Mouse (Mus musculus) C2C12 (cell line): ENCODE results near the gene Ccser1. TPM values are rescaled to one million over a fixed set of nuclear protein-coding genes. Genes with fewer than 3 reads are reported as not detected.

Source experiments
- H3K27me3 ChIP-seq: one replicate; pipeline ENCODE4 v1.6.1; 2011; ENCODE audit not compliant: control insufficient read depth, insufficient read depth, insufficient read length
- H3K36me3 ChIP-seq: one replicate; pipeline ENCODE4 v1.6.1; 2011; ENCODE audit not compliant: control insufficient read depth, insufficient read depth
- H3K4me3 ChIP-seq: one replicate; pipeline ENCODE4 v1.5.1; 2011; ENCODE audit warnings: mild to moderate bottlenecking, control low read depth; ENCODE audit not compliant: poor library complexity, insufficient read depth, severe bottlenecking
- H3K79me2 ChIP-seq: one replicate; pipeline ENCODE4 v1.6.1; 2011; ENCODE audit not compliant: control insufficient read depth, insufficient read depth
- H3K79me3 ChIP-seq: one replicate; pipeline ENCODE4 v1.6.1; 2011; ENCODE audit warnings: low read depth, control low read depth
- H3ac ChIP-seq: one replicate; pipeline ENCODE3; 2011; ENCODE audit warnings: low read depth; ENCODE audit not compliant: control insufficient read depth, insufficient read length
- CEBPB ChIP-seq: IDR thresholded peaks from one replicate; pipeline ENCODE4 v1.6.1; 2011; ENCODE audit warnings: low read depth, mild to moderate bottlenecking, control low read depth, moderate library complexity
- CTCF ChIP-seq: IDR thresholded peaks from one replicate; pipeline ENCODE4 v1.5.1; 2011; ENCODE audit not compliant: control insufficient read depth, insufficient read depth, insufficient read length
- FOSL1 ChIP-seq: IDR thresholded peaks from one replicate; pipeline ENCODE4 v1.8.0; 2011; ENCODE audit warnings: mild to moderate bottlenecking, low read length; ENCODE audit not compliant: poor library complexity, insufficient read depth, severe bottlenecking
- MAX ChIP-seq: IDR thresholded peaks from one replicate; pipeline ENCODE4 v1.6.1; 2011; ENCODE audit warnings: mild to moderate bottlenecking, control low read depth
- MYOD1 ChIP-seq: IDR thresholded peaks from one replicate; pipeline ENCODE4 v1.6.1; 2011; ENCODE audit warnings: low read depth; ENCODE audit not compliant: control insufficient read depth, insufficient read length
- MYOG ChIP-seq: IDR thresholded peaks from one replicate; pipeline ENCODE4 v1.6.1; 2011; ENCODE audit not compliant: control insufficient read depth, insufficient read length; ENCODE audit errors: extremely low read depth
- USF1 ChIP-seq: IDR thresholded peaks from one replicate; pipeline ENCODE4 v1.6.1; 2011; ENCODE audit warnings: low read depth, mild to moderate bottlenecking, control low read depth, moderate library complexity
- polyA plus RNA-seq: library from polyadenylated mRNA; unstranded; fragments of >200 nt; fragmentation: generic; extraction: Trizol; gene quantifications from one replicate; pipeline ENCODE4 v1.2.1, GENCODE M21; 2012; ENCODE audit warnings: missing spikeins

The Ccser1 gene
- polyA plus RNA-seq, 1 experiment = 0.68 TPM

GRCm38 (mm10) chr6:62281256-62281655 lies 1101.1 kb downstream of the Ccser1 start:
- no peak for TF ChIP-seq MYOD1
- TF ChIP-seq MYOG = no peak
- no peak for TF ChIP-seq CEBPB
- H3K27me3 ChIP-seq = no peaks in the 10 kb centered on the region
- no peak overlapping the region for H3ac ChIP-seq

GRCm38 (mm10) chr6:62301576-62302312 lies 1121.6 kb downstream of the Ccser1 start:
- TF ChIP-seq CEBPB (no peak), MAX (no peak), MYOD1 (no peak), USF1 (no peak), MYOG (no peak), CTCF (no peak), FOSL1 (no peak)
- Histone ChIP-seq H3K79me2 (no peaks in the 10 kb centered on the region), H3K27me3 (no peaks in the 10 kb centered on the region)

More at GRCm38 (mm10) chr6:62281256-62281655, 1101.1 kb downstream of the Ccser1 start:
- Histone ChIP-seq H3K4me3 (no peak overlapping the region), H3K36me3 (no peaks in the 10 kb centered on the region), H3K79me3 (no peaks in the 10 kb centered on the region), H3K79me2 (no peaks in the 10 kb centered on the region)

GRCm38 (mm10) chr6:62318627-62319026 lies 1138.5 kb downstream of the Ccser1 start:
- H3K79me2 ChIP-seq = no peaks in the 10 kb centered on the region
- TF ChIP-seq MYOG = no peak
- TF ChIP-seq MAX = no peak
- TF ChIP-seq FOSL1 = no peak
- no peak for TF ChIP-seq CEBPB
- TF ChIP-seq MYOD1 = no peak
- no peak for TF ChIP-seq CTCF
- TF ChIP-seq USF1 = no peak
- H3K27me3 ChIP-seq = no peaks in the 10 kb centered on the region
- H3K4me3 ChIP-seq = no peak overlapping the region
- no peak overlapping the region for H3ac ChIP-seq
- H3K36me3 ChIP-seq = no peaks in the 10 kb centered on the region
- H3K79me3 ChIP-seq = no peaks in the 10 kb centered on the region

More at GRCm38 (mm10) chr6:62301576-62302312, 1121.6 kb downstream of the Ccser1 start:
- Histone ChIP-seq H3K79me3 (no peaks in the 10 kb centered on the region), H3K4me3 (no peak overlapping the region), H3ac (no peak overlapping the region), H3K36me3 (no peaks in the 10 kb centered on the region)

- Histone ChIP-seq H3K4me3 (no peak overlapping the region), H3K79me2 (no peaks in the 10 kb centered on the region), H3K79me3 (no peaks in the 10 kb centered on the region), H3K36me3 (no peaks in the 10 kb centered on the region), H3ac (no peak overlapping the region), H3K27me3 (no peaks in the 10 kb centered on the region)
- TF ChIP-seq CEBPB (no peak), MYOD1 (no peak), MAX (no peak), FOSL1 (no peak), CTCF (no peak), MYOG (no peak), USF1 (no peak)
Observed at GRCm38 (mm10) chr6:62340319-62340718, 1160.2 kb downstream of the Ccser1 start.

- Histone ChIP-seq H3K4me3 (no peak overlapping the region), H3K79me2 (no peaks in the 10 kb centered on the region), H3K79me3 (no peaks in the 10 kb centered on the region), H3K36me3 (no peaks in the 10 kb centered on the region), H3ac (no peak overlapping the region), H3K27me3 (no peaks in the 10 kb centered on the region)
- TF ChIP-seq FOSL1 = no peak
- no peak for TF ChIP-seq MAX
- TF ChIP-seq MYOD1 = no peak
- TF ChIP-seq MYOG = no peak
- no peak for TF ChIP-seq USF1
- TF ChIP-seq CTCF = no peak
- no peak for TF ChIP-seq CEBPB
Observed at GRCm38 (mm10) chr6:62367802-62368201, 1187.7 kb downstream of the Ccser1 start.
